Mouse (Mus musculus) left cerebral cortex, postnatal 14 days (tissue): ENCODE results near the gene Ttc7. TPM values are rescaled to one million over a fixed set of nuclear protein-coding genes. Genes with fewer than 3 reads are reported as not detected.

Experiments used
- DNase-seq, 2 experiments: peaks; one replicate each; pipeline ENCODE4 v3.0.0; 2021 to 2022; ENCODE audit warnings: low spot score in 2 of 2, mixed read lengths in 1 of 2
- intact Hi-C: fragments of 180-260 bp; cut with DNase I; formaldehyde crosslinking; loops from one replicate; pipeline ENCODE4 v1.15.1; 2025
- total RNA-seq, 2 experiments: library from RNA; stranded (reverse); gene quantifications; 2 replicates each; pipeline ENCODE4 v1.2.3; 2021

The Ttc7 gene
- total RNA-seq, 2 experiments from 2014 or later: 7.2 to 7.4 TPM

DNA sequence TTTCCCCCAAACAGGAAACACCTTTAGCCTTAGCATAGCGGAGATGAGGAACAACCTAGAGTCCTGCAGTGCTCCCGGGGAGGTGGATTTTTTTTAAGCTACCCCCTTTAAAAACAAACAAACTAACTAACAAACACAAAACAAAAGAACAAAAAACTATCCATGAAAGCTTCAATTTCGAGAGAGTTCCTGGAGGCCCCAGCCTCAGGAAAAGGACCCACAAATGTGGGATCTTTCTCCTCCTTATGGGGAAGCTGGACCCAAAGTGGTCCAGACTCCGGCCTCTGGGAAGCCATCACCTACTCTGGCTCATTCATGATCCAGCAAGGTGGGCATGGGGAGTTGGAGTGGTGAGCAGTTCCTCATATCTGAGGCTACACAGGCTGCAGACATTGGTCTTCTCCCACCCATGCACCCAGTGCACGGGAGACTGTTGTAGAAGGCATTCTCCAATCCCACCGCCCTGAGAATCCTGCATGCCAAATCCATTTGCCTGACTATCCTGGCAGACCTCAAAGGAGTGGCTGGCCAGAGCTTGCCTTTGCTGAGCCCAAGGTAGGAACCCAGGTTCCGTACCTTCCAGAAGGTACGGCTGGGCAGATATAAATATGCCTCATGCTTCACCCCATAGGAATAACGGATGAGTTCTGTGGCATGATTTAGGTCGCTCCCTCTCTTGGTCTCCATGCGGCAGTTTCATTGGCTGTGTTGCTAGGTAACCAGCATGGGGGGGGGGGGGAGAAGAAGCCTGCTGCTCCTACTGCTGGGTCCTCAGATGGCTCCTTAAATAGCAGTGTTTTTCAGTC is 48.9 kb downstream of the Ttc7 start:
- intact Hi-C loops: loop anchor here (5.0 kb wide), 1 partner anchor 116 kb away; the partner anchor contains the start of gene Calm2
- DNase-seq: peak in 1 of 2 experiments; percentile 57

DNA sequence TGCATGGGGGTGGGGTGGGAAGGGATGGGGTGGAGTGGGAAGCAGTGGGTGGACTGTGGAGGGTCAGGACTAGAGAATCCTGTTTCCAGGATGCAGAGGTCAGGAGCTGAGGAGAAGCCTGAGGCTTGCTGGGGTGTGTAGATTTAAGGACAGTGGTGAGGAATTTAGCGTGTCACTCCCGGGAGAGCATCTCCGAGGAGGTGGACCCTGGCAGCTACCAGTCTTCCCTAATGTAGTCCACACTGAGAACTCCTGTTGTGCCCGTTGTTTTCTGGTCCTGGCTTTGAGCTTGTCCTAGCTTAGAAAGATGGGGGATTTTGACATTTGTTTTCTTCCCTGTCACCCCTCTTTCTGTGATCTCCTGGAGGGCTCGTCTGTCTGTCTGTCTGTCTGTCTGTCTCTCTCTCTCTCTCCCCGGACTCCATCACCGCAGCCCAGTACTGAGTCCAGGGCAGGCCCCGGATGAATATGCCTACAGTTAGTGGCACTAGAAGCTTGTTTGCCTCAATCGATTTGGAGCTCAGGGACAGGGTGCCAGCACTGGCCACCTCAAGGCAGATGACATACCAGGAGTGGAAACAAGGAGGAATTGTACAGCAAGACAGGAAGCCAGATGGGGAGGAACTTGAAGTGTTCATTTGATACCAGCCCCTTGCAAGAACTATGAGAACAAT is 49.6 kb downstream of the Ttc7 start:
- intact Hi-C loops: loop anchor here (5.0 kb wide), 1 partner anchor 115 kb away; the partner anchor contains the start of gene Calm2
- DNase-seq: no peak

DNA sequence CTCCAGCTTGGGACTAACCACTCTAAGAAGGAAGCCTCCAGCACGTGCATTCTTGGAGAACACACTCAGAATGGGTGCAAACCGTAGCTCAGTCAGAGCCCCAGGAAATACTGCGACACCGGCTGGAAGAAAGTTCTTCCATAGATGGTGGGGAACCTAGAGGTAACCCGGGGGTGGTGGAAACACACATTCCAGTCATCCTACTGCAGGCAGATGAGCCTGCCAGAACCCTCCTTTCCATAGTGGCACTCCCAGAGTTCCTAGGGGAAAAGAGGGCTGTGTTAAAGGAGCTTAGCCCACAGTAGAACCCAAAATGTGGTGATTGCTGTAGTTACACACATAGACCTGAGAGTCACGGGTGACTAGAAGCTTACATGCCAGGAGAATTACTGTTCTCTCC is 50.2 kb downstream of the Ttc7 start:
- intact Hi-C loops: loop anchor here (5.0 kb wide), 1 partner anchor 114 kb away; the partner anchor contains the start of gene Calm2
- peak; percentile 56 to 71 for DNase-seq

DNA sequence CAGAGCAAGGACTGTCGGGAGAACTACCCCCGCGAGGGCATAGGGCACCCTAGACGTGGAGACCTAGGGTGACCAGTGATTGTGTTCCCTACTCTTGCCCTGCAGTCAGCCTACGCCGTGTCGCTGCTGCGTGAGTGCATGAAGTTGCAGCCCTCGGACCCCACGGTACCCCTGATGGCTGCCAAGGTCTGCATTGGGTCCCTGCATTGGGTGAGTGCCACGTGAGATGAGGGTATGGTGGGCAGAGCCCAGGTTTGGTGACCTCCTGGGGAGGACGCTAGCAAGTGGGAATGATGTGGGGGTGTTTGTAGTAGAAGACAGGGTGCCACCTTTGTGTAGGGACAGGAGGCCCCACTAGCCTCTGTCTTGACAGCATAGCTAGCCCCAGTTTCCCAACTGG is 51.5 kb downstream of the Ttc7 start:
- intact Hi-C loops: loop anchor here (5.0 kb wide), 1 partner anchor 113 kb away; the partner anchor contains the start of gene Calm2
- no peak for DNase-seq

DNA sequence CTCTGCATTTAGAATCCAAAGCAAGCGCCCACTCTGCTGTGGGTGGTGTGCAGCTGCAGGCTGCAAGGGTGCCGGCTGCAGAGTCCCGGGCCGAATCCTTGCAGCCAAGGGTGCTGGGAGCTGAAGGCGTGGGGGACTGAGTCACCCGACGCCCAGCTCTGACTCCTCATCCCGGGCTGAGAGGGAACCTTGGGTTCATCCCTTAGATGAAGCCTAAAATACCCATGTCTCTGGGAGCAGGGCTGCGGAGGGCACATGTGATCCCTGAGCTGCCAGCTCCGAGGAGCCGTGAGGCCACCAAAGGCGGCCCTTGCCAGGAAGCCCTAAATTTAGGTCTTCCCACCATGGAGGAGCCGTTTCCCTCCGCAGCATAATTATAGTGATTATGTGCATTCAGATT is 52.5 kb downstream of the Ttc7 start:
- no peak for DNase-seq

DNA sequence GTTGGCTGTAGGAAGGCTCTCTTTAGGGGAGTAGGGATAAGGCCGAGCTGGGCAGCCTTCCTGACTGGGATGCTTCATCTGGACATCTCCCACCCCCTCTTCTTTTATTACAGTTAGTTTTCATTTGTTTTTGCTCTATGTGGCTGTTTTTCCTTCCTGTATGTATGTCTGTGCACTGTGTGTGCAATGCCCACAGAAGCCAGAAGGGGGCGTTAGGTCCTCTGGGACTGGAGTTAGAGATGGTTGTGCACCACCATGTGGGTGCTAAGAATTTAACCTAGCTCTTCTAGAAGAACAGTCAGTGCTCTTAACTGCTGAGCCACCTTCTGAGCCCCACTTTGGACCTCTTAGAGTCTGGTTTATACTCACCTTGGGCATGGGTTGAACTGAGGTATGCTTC is 53.0 kb downstream of the Ttc7 start:
- intact Hi-C loops: no loop called here
- DNase-seq: no peak

More for the DNA sequence above, 52.5 kb downstream of the Ttc7 start:
- intact Hi-C loops: no loop called here

DNA sequence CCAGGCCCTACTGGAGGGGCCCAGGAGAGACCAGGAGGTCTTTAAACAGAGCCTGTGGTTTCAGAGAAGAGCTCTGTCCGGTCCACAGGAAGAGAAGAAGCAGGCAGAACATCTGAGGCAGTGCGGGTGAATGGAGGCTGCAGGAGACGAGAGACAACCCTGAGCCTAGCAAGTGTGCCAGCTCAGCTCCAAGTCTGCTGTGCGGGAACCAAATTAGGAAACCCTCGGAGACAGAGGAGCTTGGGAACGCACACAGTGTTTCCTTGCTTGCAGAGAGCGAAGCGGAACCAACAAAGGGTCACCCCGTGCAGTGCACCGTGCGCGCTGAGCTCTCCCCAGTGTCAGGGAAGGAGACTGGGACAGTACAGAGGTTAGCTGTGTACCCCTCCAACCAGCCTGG is 54.2 kb downstream of the Ttc7 start:
- intact Hi-C loops: no loop called here
- no peak for DNase-seq

DNA sequence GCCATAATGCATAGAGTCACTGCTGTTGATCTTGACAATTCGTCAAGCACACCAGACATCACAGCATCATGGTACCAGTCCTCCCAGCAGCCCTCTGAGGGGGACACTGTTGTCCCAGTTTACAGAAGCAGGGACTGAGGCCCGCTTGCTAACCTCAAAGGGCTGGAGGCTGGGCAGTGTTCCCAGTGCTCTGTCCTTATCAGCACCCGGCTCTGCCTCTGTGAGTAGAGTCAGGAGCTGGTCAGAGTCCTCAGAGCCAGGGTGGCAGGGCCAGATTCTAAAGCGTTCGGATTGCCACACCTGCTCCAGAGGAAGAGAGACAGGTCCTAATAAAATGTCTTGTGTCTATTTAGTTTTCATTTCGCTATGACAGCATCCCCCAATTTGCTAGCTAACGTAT is 55.0 kb downstream of the Ttc7 start:
- no peak for DNase-seq
- intact Hi-C loops: no loop called here

DNA sequence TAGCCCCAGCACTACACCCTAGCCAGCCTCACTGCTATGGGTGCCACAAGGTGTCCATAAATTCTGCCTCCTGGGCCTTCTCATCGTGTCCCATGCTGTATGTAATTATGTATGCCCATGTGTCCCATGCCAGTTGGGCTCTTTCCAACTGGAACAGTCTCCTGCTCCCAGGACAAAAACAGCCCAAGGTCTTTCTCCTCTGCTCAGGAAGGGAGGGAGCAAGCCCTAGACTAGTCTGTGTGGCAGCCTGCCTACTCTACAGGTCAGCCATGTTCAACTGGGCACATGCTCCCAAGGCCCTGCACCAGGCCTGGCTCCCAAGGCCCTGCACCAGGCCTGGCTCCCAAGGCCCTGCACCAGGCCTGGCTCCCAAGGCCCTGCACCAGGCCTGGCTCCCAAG is 56.4 kb downstream of the Ttc7 start:
- DNase-seq: no peak
- intact Hi-C loops: no loop called here

DNA sequence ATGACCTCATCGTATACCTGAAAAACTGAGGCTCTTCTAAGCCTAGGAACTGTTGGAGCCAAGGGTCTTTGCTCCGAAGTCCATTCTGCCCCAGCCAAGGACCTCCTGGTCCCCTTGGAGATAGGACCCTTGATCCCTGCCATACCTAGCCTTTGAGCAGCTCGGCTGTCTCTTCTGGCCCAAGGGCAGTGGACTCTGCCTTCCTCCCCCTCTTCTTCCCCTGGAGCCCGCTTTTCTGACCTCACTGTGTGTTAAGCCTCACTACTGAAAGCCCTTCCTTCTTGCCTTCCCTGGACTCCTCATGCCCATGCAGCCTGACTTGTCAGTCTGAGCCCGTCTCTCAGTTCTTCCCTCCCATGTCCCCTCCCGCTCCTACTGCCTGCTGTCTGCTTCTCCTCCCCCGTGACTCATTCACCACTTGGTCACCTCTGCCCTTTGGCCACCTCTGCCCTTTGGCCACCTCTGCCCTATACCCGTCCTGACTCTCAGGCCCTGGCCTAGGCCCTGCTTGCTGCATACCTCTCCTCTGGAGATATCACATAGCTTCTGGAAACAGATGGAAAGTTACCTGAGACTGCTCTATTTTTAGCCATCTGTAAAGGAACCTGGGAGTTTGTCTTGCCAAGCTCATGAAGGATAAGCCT is 60.5 kb downstream of the Ttc7 start:
- no peak for DNase-seq
- intact Hi-C loops: no loop called here

DNA sequence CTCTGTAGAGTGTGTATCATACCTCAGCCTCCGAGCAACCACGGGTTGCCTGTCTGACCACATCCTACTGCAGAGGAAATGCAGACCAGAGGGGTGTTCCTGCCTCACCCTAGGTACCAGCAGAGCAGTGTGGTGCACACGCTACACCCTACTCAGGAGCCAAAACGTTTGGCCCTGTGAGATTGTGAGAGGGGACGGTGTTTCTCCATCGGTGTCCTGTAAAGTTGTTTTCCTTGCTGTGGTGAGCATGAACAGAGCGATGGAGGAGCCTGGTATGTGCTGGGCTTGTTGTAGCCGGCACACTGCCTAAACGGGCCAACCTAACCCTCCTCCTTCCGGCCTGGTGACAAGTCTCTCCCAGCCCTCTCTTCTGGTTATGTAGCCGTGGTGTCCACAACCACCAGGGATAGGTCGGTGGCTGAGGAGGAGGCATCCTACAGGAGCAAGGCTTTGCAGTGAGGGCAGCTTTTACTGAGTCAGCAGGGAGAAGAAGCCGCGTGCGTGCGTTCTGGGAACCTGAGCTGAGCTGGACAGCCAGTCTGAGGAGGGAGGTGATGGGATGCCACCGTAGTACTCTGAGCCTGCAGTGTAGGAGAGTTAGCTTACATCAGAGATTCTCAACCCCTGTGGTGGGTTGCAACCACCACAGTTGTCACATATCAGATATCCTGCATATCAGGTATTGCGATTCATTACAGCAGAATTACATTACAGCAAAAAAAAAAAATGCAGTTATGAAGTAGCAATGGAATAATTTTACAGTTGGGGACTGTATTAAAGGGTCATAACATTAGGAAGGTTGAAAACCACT is 62.0 kb downstream of the Ttc7 start:
- intact Hi-C loops: no loop called here
- DNase-seq: no peak

DNA sequence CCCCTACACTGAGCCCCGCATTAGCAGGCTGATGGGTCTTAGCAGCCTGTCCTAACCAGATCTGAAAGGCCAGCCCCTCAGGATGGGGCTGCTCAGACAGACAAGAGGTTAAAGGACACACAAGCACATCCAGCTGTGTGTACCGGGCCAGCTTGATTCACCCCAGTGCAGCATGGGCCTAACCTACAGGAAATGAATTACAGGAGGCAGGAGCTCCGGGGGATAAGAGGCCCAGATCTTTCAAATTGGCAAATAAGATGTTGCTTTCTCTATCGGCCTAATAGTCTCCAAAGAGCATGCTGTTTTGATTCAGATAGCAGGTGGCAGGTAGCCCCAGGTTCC is 62.5 kb downstream of the Ttc7 start:
- intact Hi-C loops: no loop called here
- no peak for DNase-seq

DNA sequence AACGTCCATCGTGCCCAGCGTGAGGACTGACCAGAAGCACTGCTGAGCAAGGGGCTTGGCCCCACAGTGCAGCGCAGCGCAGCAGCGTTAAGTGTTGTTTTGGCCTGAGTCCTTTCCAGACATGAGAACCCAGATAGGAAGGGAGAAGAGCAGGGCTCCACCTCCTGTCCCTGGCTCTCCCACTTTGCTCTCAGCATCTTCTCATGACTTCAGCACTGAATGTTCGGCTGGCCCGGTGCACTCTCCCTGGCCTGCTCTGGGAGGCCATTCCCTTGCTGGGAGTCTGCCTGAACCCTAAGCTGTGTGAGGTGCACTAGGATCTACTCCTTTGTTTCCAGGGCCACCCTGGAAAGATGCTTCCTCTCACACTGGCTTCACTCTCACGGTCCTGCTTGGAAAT is 65.7 kb downstream of the Ttc7 start:
- DNase-seq: no peak
- intact Hi-C loops: no loop called here

DNA sequence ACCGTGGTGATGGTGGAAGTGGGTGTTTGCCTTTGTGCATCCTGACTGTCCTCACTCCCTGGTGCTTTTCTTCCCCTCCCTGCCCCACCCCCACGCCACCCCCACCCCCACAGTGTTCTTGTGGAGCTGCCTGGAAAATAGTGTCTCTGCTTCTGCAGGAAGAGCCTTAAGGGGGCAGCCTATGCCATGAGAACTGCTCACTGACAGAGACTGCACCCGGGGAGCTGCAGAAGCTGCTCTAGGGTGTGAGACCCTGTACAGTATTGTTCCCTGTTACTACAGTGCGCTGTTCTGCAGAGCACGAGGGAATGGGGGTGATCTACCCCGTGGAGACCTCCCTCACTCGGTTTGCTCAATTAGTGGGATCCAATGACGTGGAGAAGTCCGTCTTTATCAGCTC is 66.4 kb downstream of the Ttc7 start:
- intact Hi-C loops: no loop called here
- no peak for DNase-seq

DNA sequence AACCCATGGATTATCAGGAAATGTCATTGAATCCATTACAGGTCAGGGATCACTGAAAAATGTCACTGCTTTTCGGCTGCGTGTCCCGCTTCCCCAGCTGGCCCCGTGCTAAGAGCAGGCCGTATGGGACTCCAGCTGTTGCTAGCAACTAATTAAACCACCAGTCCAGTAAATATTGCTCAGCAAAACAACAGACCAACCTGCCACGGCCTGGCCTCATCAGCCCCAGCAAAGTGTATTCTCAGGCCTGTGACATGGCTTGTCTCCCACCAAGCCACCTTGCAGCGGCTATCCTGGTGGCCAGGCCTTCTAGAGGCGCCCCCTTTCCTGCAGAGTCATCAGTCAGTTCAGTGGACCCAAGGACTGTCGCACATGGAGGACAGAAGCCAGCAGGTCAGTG is 66.9 kb downstream of the Ttc7 start:
- intact Hi-C loops: no loop called here
- DNase-seq: no peak

DNA sequence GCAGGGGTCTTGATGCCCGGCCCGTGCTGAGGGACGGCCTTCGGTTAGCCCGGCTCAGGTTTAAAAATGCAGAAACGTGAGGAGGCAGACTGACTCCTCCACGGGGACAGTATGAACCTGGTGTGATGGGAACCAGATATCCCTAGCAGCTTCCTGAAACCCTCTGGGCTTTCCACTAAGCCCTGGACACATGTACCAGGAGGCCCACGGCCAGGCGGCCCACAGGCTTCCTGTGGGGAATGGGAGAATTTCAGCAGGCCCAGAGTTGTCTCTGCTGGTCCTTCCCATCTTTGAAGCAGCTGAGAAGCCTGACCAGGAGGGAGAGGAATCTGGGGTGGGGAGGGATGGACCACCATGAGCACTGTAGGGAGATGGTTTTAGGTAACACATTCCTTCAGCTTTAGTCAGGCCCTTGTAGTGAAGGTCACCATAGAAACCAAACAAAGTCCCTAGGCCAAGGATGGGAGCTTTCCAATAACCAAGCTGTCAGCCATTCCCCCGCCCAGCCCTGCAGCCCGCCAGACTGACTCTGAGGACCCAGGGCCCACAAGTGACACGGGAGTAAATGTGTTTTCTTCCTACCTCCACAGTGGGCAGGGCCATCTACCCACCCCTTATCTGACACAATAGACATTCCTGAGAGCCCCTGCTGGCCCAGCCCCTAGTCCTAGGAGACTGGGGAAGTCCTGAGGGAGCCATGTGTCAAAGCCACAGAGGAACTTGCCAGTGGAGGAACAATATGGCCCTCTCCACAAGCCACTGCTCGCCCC is 68.0 kb downstream of the Ttc7 start:
- intact Hi-C loops: no loop called here
- DNase-seq: no peak

DNA sequence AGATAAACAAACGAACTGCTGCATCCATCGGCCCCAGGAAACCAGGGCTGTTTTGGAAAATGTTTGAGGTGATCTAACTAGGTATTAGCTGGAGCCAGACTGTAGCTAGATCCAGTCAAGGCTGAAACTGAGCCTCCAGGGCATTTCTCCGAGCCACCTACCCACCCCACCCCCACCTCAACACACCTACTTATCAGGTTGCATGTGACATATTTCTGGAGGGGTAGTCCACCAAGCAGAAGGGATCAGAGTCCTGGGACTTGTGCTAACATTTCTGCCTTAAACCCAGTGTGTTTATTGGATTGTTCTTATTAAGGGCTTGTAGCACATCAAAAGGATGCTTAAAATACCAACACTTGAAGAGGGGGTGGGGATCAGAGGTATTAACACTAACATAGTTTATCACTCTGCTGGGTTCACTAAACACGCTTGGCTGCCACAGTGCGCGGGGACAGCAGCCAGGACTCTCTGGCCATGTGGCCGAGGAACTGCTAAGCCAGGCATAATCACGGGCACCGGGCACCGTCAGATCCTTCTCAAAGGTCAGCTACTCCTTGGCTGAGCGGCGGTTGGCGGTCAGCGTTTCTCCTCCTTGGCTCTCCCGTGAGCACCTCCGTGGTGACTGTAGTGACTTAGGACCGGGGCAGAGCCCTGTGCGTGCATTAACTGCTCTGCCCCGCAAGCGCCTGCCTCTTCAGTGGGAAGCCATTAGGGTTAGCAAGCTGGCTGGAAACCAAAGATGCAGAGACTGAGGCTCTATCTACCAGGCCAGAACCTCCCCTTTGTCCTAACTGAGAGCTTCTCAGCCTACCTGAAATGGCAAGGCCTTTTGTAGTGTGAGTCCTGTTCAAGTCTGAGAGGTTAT is 68.8 kb downstream of the Ttc7 start:
- no peak for DNase-seq
- intact Hi-C loops: no loop called here
